Mouse (Mus musculus): ENCODE results near the gene Kdm6b. TPM values are rescaled to one million over a fixed set of nuclear protein-coding genes. Genes with fewer than 3 reads are reported as not detected.

Kdm6b gene
- polyA plus RNA-seq, 1 experiment from 2014 or later, result 43.4 TPM

- Histone ChIP-seq H3K27ac (peak overlapping the region; percentile 100), H3K4me2 (replicated peaks) (peak overlapping the region; percentile 80), H3K9ac (peak overlapping the region; percentile 100), H3K27me3 (no peaks in the 10 kb centered on the region), H3K4me3 (peak overlapping the region; percentile 93), H3K36me3 (peaks cover 22% of the 10 kb centered on the region), H3K4me1 (peaks cover 52% of the 10 kb centered on the region), H3K9me3 (no peaks in the 10 kb centered on the region)
- under 1% methylated on average over 22 of the region's 22 CpGs for WGBS
- ATAC-seq (ENCODE audit: insufficient number of reproducible peaks, insufficient read depth, low FRiP score, low TSS enrichment), result no peak; the same call in 1 of the 2 replicates
Observed at GRCm38 (mm10) chr11:69366855-69367615, 46.4 kb downstream of the Kdm6b start.

- peak; percentile 82 for ATAC-seq (ENCODE audit: insufficient number of reproducible peaks, insufficient read depth, low FRiP score, low TSS enrichment)
- H3K4me2 ChIP-seq (replicated peaks), result peak overlapping the region; percentile 80
- peak overlapping the region; percentile 100 for H3K9ac ChIP-seq
- peak overlapping the region; percentile 93 for H3K4me3 ChIP-seq
- H3K27me3 ChIP-seq, result no peaks in the 10 kb centered on the region
- H3K36me3 ChIP-seq, result peaks cover 29% of the 10 kb centered on the region
- H3K9me3 ChIP-seq, result no peaks in the 10 kb centered on the region
- peak overlapping the region; percentile 100 for H3K27ac ChIP-seq
- peaks cover 45% of the 10 kb centered on the region for H3K4me1 ChIP-seq
- under 1% methylated on average over 26 of the region's 26 CpGs for WGBS
Observed at GRCm38 (mm10) chr11:69366157-69366854, 47.2 kb downstream of the Kdm6b start.

- no peak for ATAC-seq (ENCODE audit: insufficient number of reproducible peaks, insufficient read depth, low FRiP score, low TSS enrichment)
- Histone ChIP-seq H3K4me1 (peaks cover 39% of the 10 kb centered on the region), H3K9me3 (no peaks in the 10 kb centered on the region), H3K27me3 (no peaks in the 10 kb centered on the region), H3K36me3 (peaks cover 35% of the 10 kb centered on the region), H3K4me2 (replicated peaks) (peak overlapping the region; percentile 80), H3K4me3 (peak overlapping the region; percentile 93), H3K9ac (peak overlapping the region; percentile 73), H3K27ac (peak overlapping the region; percentile 99)
- WGBS, result 15% methylated on average over 6 of the region's 6 CpGs
Observed at GRCm38 (mm10) chr11:69365722-69366121, 47.8 kb downstream of the Kdm6b start.

GRCm38 (mm10) chr11:69364910-69365309 lies 48.6 kb downstream of the Kdm6b start:
- H3K4me3 ChIP-seq, result peak overlapping the region; percentile 93
- H3K9ac ChIP-seq, result peak overlapping the region; percentile 73; the same call in 1 of the 2 replicates
- peak overlapping the region; percentile 80 for H3K4me2 ChIP-seq (replicated peaks)
- no peaks in the 10 kb centered on the region for H3K27me3 ChIP-seq
- H3K9me3 ChIP-seq, result no peaks in the 10 kb centered on the region
- 4% methylated on average over 6 of the region's 6 CpGs for WGBS
- ATAC-seq (ENCODE audit: insufficient number of reproducible peaks, insufficient read depth, low FRiP score, low TSS enrichment), result 0 out of 2 replicates have a peak, but pooled peaks have one; percentile 22
- H3K36me3 ChIP-seq, result peaks cover 43% of the 10 kb centered on the region
- peaks cover 37% of the 10 kb centered on the region for H3K4me1 ChIP-seq
- peak overlapping the region; percentile 99 for H3K27ac ChIP-seq

- Histone ChIP-seq H3K9me3 (no peaks in the 10 kb centered on the region), H3K9ac (peak overlapping the region; percentile 21; the same call in 1 of the 2 replicates), H3K4me3 (no peak overlapping the region), H3K27me3 (no peaks in the 10 kb centered on the region), H3K4me2 (replicated peaks) (peak overlapping the region; percentile 80), H3K27ac (peak overlapping the region; percentile 99), H3K36me3 (peaks cover 49% of the 10 kb centered on the region), H3K4me1 (peaks cover 37% of the 10 kb centered on the region)
- 37% methylated on average over 8 of the region's 8 CpGs for WGBS
- ATAC-seq (ENCODE audit: insufficient number of reproducible peaks, insufficient read depth, low FRiP score, low TSS enrichment), result no peak
Observed at GRCm38 (mm10) chr11:69364376-69364775, 49.1 kb downstream of the Kdm6b start.

GRCm38 (mm10) chr11:69362479-69362878 lies 51.0 kb downstream of the Kdm6b start:
- no peak overlapping the region for H3K4me3 ChIP-seq
- peaks cover 68% of the 10 kb centered on the region for H3K36me3 ChIP-seq
- no peaks in the 10 kb centered on the region for H3K27me3 ChIP-seq
- no peak overlapping the region for H3K9ac ChIP-seq
- H3K27ac ChIP-seq, result 0 out of 2 replicates have a peak overlapping the region, but pooled peaks have one; percentile 4
- H3K9me3 ChIP-seq, result no peaks in the 10 kb centered on the region
- peaks cover 37% of the 10 kb centered on the region for H3K4me1 ChIP-seq
- no peak overlapping the region for H3K4me2 ChIP-seq (replicated peaks)
- 25% methylated on average over 2 of the region's 2 CpGs for WGBS
- ATAC-seq (ENCODE audit: insufficient number of reproducible peaks, insufficient read depth, low FRiP score, low TSS enrichment), result no peak

- Histone ChIP-seq H3K36me3 (peaks cover 72% of the 10 kb centered on the region), H3K9me3 (no peaks in the 10 kb centered on the region), H3K27me3 (no peaks in the 10 kb centered on the region), H3K9ac (no peak overlapping the region), H3K4me1 (peaks cover 37% of the 10 kb centered on the region), H3K27ac (no peak overlapping the region), H3K4me2 (replicated peaks) (no peak overlapping the region), H3K4me3 (no peak overlapping the region)
- ATAC-seq (ENCODE audit: insufficient number of reproducible peaks, insufficient read depth, low FRiP score, low TSS enrichment), result no peak
- 50% methylated on average over 7 of the region's 7 CpGs for WGBS
Observed at GRCm38 (mm10) chr11:69362021-69362420, 51.5 kb downstream of the Kdm6b start.

- ATAC-seq (ENCODE audit: insufficient number of reproducible peaks, insufficient read depth, low FRiP score, low TSS enrichment), result no peak
- Histone ChIP-seq H3K9me3 (no peaks in the 10 kb centered on the region), H3K4me3 (no peak overlapping the region), H3K4me1 (peaks cover 3% of the 10 kb centered on the region), H3K27me3 (no peaks in the 10 kb centered on the region), H3K9ac (no peak overlapping the region), H3K27ac (no peak overlapping the region), H3K36me3 (peaks cover 97% of the 10 kb centered on the region), H3K4me2 (replicated peaks) (no peak overlapping the region)
- 84% methylated on average over 12 of the region's 12 CpGs for WGBS
Observed at GRCm38 (mm10) chr11:69357690-69358089, 55.8 kb downstream of the Kdm6b start.

GRCm38 (mm10) chr11:69356544-69356943 lies 56.9 kb downstream of the Kdm6b start:
- H3K27ac ChIP-seq, result no peak overlapping the region
- H3K9ac ChIP-seq, result no peak overlapping the region
- no peaks in the 10 kb centered on the region for H3K4me1 ChIP-seq
- peaks cover 98% of the 10 kb centered on the region for H3K36me3 ChIP-seq
- no peaks in the 10 kb centered on the region for H3K27me3 ChIP-seq
- no peak overlapping the region for H3K4me3 ChIP-seq
- no peak overlapping the region for H3K4me2 ChIP-seq (replicated peaks)
- WGBS, result 95% methylated on average over 5 of the region's 5 CpGs
- ATAC-seq (ENCODE audit: insufficient number of reproducible peaks, insufficient read depth, low FRiP score, low TSS enrichment), result no peak
- no peaks in the 10 kb centered on the region for H3K9me3 ChIP-seq

Other genes with a start within 250 kb of the Kdm6b start
- gene Alox8, start 215.8 kb downstream of the Kdm6b start, polyA plus RNA-seq (2016; fragmentation: Nextera tagmentation; extraction: Ambion mirVana), result 0.12 and 0.20 TPM in 2 replicates
- 0.10 and 0.17 TPM in 2 replicates for gene Gucy2e, start 176.6 kb downstream of the Kdm6b start, polyA plus RNA-seq (2016; fragmentation: Nextera tagmentation; extraction: Ambion mirVana)
- 31.2 and 34.1 TPM in 2 replicates for gene Cntrob, start 89.9 kb downstream of the Kdm6b start, polyA plus RNA-seq (2016; fragmentation: Nextera tagmentation; extraction: Ambion mirVana)
- gene Trappc1, start 89.7 kb downstream of the Kdm6b start, polyA plus RNA-seq (2016; fragmentation: Nextera tagmentation; extraction: Ambion mirVana), result 164 and 173 TPM in 2 replicates
- gene Kcnab3, start 87.4 kb downstream of the Kdm6b start, polyA plus RNA-seq (2016; fragmentation: Nextera tagmentation; extraction: Ambion mirVana), result 2.2 and 2.4 TPM in 2 replicates
- gene Rnf227, start 73.2 kb downstream of the Kdm6b start, polyA plus RNA-seq (2016; fragmentation: Nextera tagmentation; extraction: Ambion mirVana), result 24.1 and 25.0 TPM in 2 replicates
- 130 and 135 TPM in 2 replicates for gene Chd3, start 44.3 kb downstream of the Kdm6b start, polyA plus RNA-seq (2016; fragmentation: Nextera tagmentation; extraction: Ambion mirVana)
- 126 and 129 TPM in 2 replicates for gene Naa38, start 18.2 kb downstream of the Kdm6b start, polyA plus RNA-seq (2016; fragmentation: Nextera tagmentation; extraction: Ambion mirVana)
- gene Cyb5d1, start 18.0 kb downstream of the Kdm6b start, polyA plus RNA-seq (2016; fragmentation: Nextera tagmentation; extraction: Ambion mirVana), result 44.6 and 50.0 TPM in 2 replicates
- gene Tmem88, start 15.4 kb downstream of the Kdm6b start, polyA plus RNA-seq (2016; fragmentation: Nextera tagmentation; extraction: Ambion mirVana), result 18.1 and 21.3 TPM in 2 replicates
- gene Dnah2, start 135.4 kb upstream of the Kdm6b start, polyA plus RNA-seq (2016; fragmentation: Nextera tagmentation; extraction: Ambion mirVana), result 2.4 and 2.8 TPM in 2 replicates
- gene Efnb3, start 146.5 kb upstream of the Kdm6b start, polyA plus RNA-seq (2016; fragmentation: Nextera tagmentation; extraction: Ambion mirVana), result 57.0 and 61.9 TPM in 2 replicates
- gene Wrap53, start 166.6 kb upstream of the Kdm6b start, polyA plus RNA-seq (2016; fragmentation: Nextera tagmentation; extraction: Ambion mirVana), result 29.4 and 36.2 TPM in 2 replicates
- gene Trp53, start 166.7 kb upstream of the Kdm6b start, polyA plus RNA-seq (2016; fragmentation: Nextera tagmentation; extraction: Ambion mirVana), result 159 and 161 TPM in 2 replicates
- 4.2 and 5.3 TPM in 2 replicates for gene Atp1b2, start 192.3 kb upstream of the Kdm6b start, polyA plus RNA-seq (2016; fragmentation: Nextera tagmentation; extraction: Ambion mirVana)
- gene Shbg, start 204.2 kb upstream of the Kdm6b start, polyA plus RNA-seq (2016; fragmentation: Nextera tagmentation; extraction: Ambion mirVana), result not detected in 2 replicates
- gene Sat2, start 208.3 kb upstream of the Kdm6b start, polyA plus RNA-seq (2016; fragmentation: Nextera tagmentation; extraction: Ambion mirVana), result 25.4 and 25.8 TPM in 2 replicates
- gene Fxr2, start 219.3 kb upstream of the Kdm6b start, polyA plus RNA-seq (2016; fragmentation: Nextera tagmentation; extraction: Ambion mirVana), result 52.2 and 58.4 TPM in 2 replicates
- gene Sox15, start 241.6 kb upstream of the Kdm6b start, polyA plus RNA-seq (2016; fragmentation: Nextera tagmentation; extraction: Ambion mirVana), result 0.36 TPM in 1 of 2 replicates, not detected in the other
- gene Mpdu1, start 249.0 kb upstream of the Kdm6b start, polyA plus RNA-seq (2016; fragmentation: Nextera tagmentation; extraction: Ambion mirVana), result 63.3 and 67.9 TPM in 2 replicates

All from embryonic facial prominence, embryonic 12.5 days (tissue).